Mouse (Mus musculus): Measurements from ENCODE around the gene Ide. TPM values are rescaled to one million over a fixed set of nuclear protein-coding genes. Genes with fewer than 3 reads are reported as not detected.
"Not testable (repeated sequence)": the region's sequence is repeated elsewhere in the genome, so short reads cannot be mapped to it uniquely, and the experiment has no call there.

Gene Ide
- total RNA-seq, 2 experiments from 2014 or later, result 69.1 to 71.1 TPM

DNA sequence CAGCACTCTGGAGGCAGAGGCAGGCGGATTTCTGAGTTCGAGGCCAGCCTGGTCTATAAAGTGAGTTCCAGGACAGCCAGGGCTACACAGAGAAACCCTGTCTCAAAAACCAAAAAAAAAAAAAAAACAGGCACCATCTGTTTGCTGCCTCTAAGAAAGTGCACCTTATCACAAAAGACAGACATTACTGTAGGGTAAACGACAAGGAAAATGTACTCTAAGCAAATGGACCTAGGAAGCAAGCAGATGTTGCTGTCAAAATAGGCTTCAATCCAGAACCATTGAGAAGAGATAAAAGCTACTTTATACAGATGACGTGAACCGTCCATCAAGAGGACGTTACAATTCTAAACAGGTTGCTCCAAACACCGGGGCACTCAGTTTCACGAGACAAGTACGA, 105.1 kb downstream of the Ide start:
- intact Hi-C loops (cut with DNase I); DNase-seq: not testable (repeated sequence)

DNA sequence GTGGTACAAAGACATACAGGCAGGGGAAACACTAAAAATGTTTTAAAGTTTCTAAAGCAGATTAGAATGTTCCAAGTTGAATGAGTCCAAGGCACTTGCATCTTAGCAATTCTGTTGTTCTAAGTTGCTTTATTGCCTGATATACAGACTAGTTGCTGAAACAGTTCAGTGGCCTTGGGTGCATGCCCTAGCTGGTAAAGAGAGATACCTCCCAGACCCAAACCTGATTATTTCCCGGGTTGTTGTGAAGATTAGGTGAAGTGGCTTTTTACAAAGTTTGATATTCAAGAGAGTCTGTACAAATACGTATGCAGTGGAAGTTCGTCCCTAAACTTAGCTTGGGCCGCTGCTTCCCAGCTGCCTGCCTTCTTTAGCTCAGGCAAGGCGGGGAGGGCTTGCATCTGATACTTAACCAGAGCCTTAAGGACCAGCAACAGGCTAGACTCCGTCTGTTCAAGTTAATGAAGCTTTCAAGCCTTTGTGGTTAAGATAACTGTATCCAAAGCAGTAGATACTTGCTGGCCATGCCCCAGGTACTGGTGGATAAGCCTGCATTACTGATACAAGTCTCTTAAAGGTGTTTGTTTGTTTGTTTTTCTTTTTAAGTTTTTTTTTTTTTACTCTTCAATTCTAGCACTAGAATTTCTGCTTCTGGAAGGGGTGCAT, 112.3 kb downstream of the Ide start:
- no peak for DNase-seq
- intact Hi-C loops (cut with DNase I), result no loop called here

Other genes starting within 250 kb of the Ide start
- gene March5, start 130.3 kb downstream of the Ide start, total RNA-seq (2021), result 10 to 100 TPM; 76.8 to 88.5 TPM
- 10 to 100 TPM; 77.6 to 93.0 TPM for gene Cpeb3, start 129.3 kb downstream of the Ide start, total RNA-seq (2021)
- 1 to 10 TPM in 1 of 2 experiments, under 1 TPM in 1; 0.89 to 1.0 TPM for gene Kif11, start 38.6 kb upstream of the Ide start, total RNA-seq (2021)
- gene Hhex, start 97.0 kb upstream of the Ide start, total RNA-seq (2021), result 1 to 10 TPM; 3.3 to 4.4 TPM
- 10 to 100 TPM; 32.6 to 32.9 TPM for gene Exoc6, start 212.6 kb upstream of the Ide start, total RNA-seq (2021)